Mouse (Mus musculus) effector memory CD4-positive, alpha-beta T cell, adult 5 months (primary cell): Measurements from ENCODE around the gene Dynlt1a. TPM values are rescaled to one million over a fixed set of nuclear protein-coding genes. Genes with fewer than 3 reads are reported as not detected.

Experiments
- polyA plus RNA-seq: library from polyadenylated mRNA; unstranded; fragments of 100-300 nt; shearing (Covaris generic); gene quantifications from one replicate; pipeline ENCODE4 v1.2.1, GENCODE M21; 2017

Gene Dynlt1a
- polyA plus RNA-seq, result 3.2 TPM

DNA sequence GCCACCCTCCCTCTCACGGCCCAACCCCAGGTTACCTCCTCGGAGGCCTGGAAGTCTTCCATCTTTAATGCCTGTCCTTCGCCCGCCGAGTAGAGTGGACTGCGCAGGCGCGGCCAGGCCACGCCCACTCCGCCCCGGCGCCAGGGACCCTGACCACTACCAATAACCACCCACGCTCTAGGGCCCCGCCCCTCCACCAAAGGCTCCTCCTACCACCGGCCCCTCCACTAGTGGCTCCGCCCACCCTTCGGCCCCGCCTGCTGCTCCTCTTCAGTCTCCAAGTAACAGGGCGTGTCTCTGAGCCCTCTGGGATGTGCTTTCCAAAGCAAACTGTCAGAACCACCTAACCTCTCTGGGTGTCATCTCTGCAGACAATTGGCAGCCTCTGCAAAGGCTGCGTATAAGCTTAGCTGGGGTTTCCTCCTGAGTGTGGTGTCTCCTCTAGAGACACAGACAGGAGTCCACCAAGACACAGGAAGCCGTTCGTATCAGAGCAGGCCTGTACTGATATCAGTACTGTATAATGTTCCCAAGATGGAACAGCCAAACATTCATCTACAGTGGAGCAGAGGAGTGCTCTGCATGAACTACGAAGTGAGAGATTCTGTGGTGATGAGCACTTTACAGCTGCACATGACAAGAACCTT lies at the start of gene Dynlt1a:
Dynlt1a (minus strand) TSS at position 162 of the 647 bp plus-strand sequence.

GRCm38 (mm10) chr17:6256400-6257069 lies 60.8 kb downstream of the Dynlt1a start, which contains the start of gene Tmem181a:
Tmem181a (plus strand) TSS chr17:6256860.

Other genes starting within 250 kb of the Dynlt1a start
- 2.1 TPM for gene Serac1, start 237.8 kb downstream of the Dynlt1a start, polyA plus RNA-seq
- gene Gtf2h5, start 237.7 kb downstream of the Dynlt1a start, polyA plus RNA-seq, result 53.9 TPM
- 98.0 TPM for gene Tulp4, start 211.1 kb downstream of the Dynlt1a start, polyA plus RNA-seq
- 8.3 TPM for gene Tmem181a, start 60.6 kb downstream of the Dynlt1a start, polyA plus RNA-seq
- 37.0 TPM for gene Dynlt1b, start 112.6 kb upstream of the Dynlt1a start, polyA plus RNA-seq